Mouse (Mus musculus) layer of hippocampus, adult 9-10 months (tissue): ENCODE results near the gene Arl6ip1.
A peak's percentile ranks its signal among the peaks of the same experiment; 100 is the strongest.

Experiments
- DNase-seq: peaks from one replicate; pipeline ENCODE4 v3.0.0; 2022; ENCODE audit warnings: low spot score

Gene Arl6ip1

GRCm38 (mm10) chr7:118116787-118117538, 12.5 kb downstream of the Arl6ip1 start:
- DNase-seq = no peak

GRCm38 (mm10) chr7:118115877-118116568, 13.4 kb downstream of the Arl6ip1 start, which contains the start of gene Rps15a:
TSS of gene Rps15a (minus strand) at chr7:118116188.
- DNase-seq = peak; percentile 86

- DNase-seq = no peak
Observed at GRCm38 (mm10) chr7:118115533-118115876, 14.0 kb downstream of the Arl6ip1 start.

- no peak for DNase-seq
Observed at GRCm38 (mm10) chr7:118113541-118114297, 15.7 kb downstream of the Arl6ip1 start.

- DNase-seq = no peak
Observed at GRCm38 (mm10) chr7:118111128-118111527, 18.3 kb downstream of the Arl6ip1 start.

- DNase-seq = no peak
Observed at GRCm38 (mm10) chr7:118107671-118108070, 21.8 kb downstream of the Arl6ip1 start.

- DNase-seq = no peak
Observed at GRCm38 (mm10) chr7:118104458-118105052, 24.9 kb downstream of the Arl6ip1 start.

- DNase-seq = no peak
Observed at GRCm38 (mm10) chr7:118103462-118104379, 25.7 kb downstream of the Arl6ip1 start.

- DNase-seq = no peak
Observed at GRCm38 (mm10) chr7:118102678-118103461, 26.6 kb downstream of the Arl6ip1 start.

GRCm38 (mm10) chr7:118102231-118102630, 27.2 kb downstream of the Arl6ip1 start:
- no peak for DNase-seq

- DNase-seq = no peak
Observed at GRCm38 (mm10) chr7:118097615-118098014, 31.8 kb downstream of the Arl6ip1 start.

GRCm38 (mm10) chr7:118079987-118080386, 49.5 kb downstream of the Arl6ip1 start:
- DNase-seq = no peak

- DNase-seq = no peak
Observed at GRCm38 (mm10) chr7:118079097-118079496, 50.4 kb downstream of the Arl6ip1 start.
